Mouse (Mus musculus) hindbrain, embryonic 15.5 days (tissue): Measurements from ENCODE around the gene Kctd13. TPM values are rescaled to one million over a fixed set of nuclear protein-coding genes. Genes with fewer than 3 reads are reported as not detected.
A peak's percentile ranks its signal among the peaks of the same experiment; 100 is the strongest.
"Not testable (repeated sequence)": the region's sequence is repeated elsewhere in the genome, so short reads cannot be mapped to it uniquely, and the experiment has no call there.

Experiments
- ATAC-seq: fragments of 200-750 bp; cut with Nextera tagmentation; 2 replicates; pipeline ENCODE4 v1.8.0; 2017; ENCODE audit warnings: low read depth, moderate number of reproducible peaks, moderate TSS enrichment; ENCODE audit not compliant: low FRiP score
- H3K27ac ChIP-seq: fragments of 300-500 bp; sonication (generic); replicated peaks from 2 replicates; pipeline ENCODE4 v1.5.1; 2015; ENCODE audit warnings: mild to moderate bottlenecking, inconsistent platforms
- H3K27me3 ChIP-seq: fragments of 300-500 bp; sonication (generic); 2 replicates; pipeline ENCODE4 v1.6.1; 2015; ENCODE audit warnings: control low read depth, inconsistent platforms
- H3K36me3 ChIP-seq: fragments of 300-500 bp; sonication (generic); 2 replicates; pipeline ENCODE4 v1.6.1; 2015; ENCODE audit warnings: control low read depth, inconsistent platforms
- H3K4me1 ChIP-seq: fragments of 300-500 bp; sonication (generic); replicated peaks from 2 replicates; pipeline ENCODE4 v1.6.1; 2015; ENCODE audit warnings: control low read depth, inconsistent platforms
- H3K4me2 ChIP-seq: fragments of 300-500 bp; sonication (generic); 2 replicates; pipeline ENCODE4 v1.6.1; 2015; ENCODE audit warnings: moderate library complexity, mild to moderate bottlenecking, inconsistent platforms
- H3K4me3 ChIP-seq: fragments of 300-500 bp; sonication (generic); 2 replicates; pipeline ENCODE4 v1.5.1; 2015; ENCODE audit warnings: mild to moderate bottlenecking, inconsistent platforms
- H3K9ac ChIP-seq: fragments of 300-500 bp; sonication (generic); 2 replicates; pipeline ENCODE4 v1.6.1; 2015; ENCODE audit warnings: inconsistent platforms
- H3K9me3 ChIP-seq: fragments of 300-500 bp; sonication (generic); 2 replicates; pipeline ENCODE4 v1.6.1; 2016; ENCODE audit warnings: control low read depth, inconsistent platforms
- WGBS: fragments of 180-500 bp; shearing (Covaris S2); methylation state at CpG from one replicate; pipeline ENCODE4 v1.1.7; 2015; 5-methylcytosine and 5-hydroxymethylcytosine counted together
- polyA plus RNA-seq: library from polyadenylated mRNA; unstranded; fragments of >200 nt; fragmentation: Nextera tagmentation; extraction: Ambion mirVana; gene quantifications from 2 replicates; pipeline ENCODE4 v1.2.1, GENCODE M21; 2015

Gene Kctd13
- 118 and 130 TPM in 2 replicates for polyA plus RNA-seq

DNA sequence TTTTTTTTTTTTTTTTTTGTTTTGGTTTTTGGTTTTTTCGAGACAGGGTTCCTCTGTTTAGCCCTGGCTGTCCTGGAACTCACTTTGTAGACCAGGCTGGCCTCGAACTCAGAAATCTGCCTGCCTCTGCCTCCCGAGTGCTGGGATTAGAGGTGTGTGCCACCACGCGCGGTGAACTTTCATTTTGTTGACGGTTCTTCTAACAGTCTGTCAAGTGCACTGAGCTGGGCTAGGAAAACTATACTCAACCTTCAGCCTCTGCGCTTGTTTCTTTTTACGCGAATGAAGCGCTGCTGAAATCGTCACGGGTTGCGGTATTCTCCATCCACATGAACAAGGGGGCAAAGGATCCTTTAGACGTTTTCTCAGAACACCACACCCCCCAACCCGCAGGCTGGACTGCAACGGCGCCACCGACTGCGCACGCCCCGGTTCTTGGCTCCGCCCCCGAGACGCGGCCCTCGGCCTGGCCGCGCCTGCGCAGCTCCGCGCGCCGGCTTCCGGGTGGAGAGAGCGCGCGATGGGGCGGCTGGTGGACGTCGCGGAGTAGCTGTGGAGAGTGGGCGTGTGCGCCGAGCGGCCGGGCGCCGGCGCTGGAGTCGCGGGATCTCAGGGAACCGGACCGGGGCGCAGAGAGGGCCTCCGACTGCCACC lies at the start of gene Kctd13:
TSS of gene Kctd13 (plus strand) at position 496 of the 654 bp plus-strand sequence.
- ATAC-seq = peak; percentile 96
- Histone ChIP-seq H3K4me1 (peaks cover 12% of the 10 kb centered on the region), H3K9ac (peak within 1 kb of the TSS; percentile 57), H3K4me3 (peak within 1 kb of the TSS; percentile 66), H3K27me3 (no peaks in the 10 kb centered on the region), H3K9me3 (no peaks in the 10 kb centered on the region), H3K4me2 (peak within 1 kb of the TSS; percentile 88), H3K36me3 (0 out of 2 replicates have a peak, but pooled peaks cover 5% of the 10 kb centered on the region), H3K27ac (peak within 1 kb of the TSS; percentile 82)
- 4% methylated on average over 56 of the region's 56 CpGs for WGBS

DNA sequence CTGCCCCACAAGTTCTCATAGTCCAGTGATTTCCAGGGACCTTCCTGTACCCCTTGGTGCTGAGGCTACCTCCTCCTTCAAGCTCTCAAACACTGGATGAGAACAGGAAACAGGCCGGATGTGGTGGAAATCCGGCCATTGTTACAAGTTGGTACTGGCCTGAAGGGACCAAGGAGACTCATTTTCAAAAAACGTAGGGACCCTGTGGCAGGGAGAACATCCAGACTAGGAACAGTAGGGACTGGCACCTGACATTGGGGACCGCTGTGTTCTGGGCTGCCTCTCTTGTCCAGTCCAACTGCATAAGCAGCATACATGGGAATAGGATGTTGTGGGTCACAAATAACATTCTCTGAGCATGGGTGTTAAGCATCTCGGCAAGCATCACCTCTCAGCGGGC lies 47.6 kb upstream of the Kctd13 start:
- peaks cover 42% of the 10 kb centered on the region for H3K4me1 ChIP-seq
- no peaks in the 10 kb centered on the region for H3K9me3 ChIP-seq
- no peaks in the 10 kb centered on the region for H3K27me3 ChIP-seq
- no peak for ATAC-seq
- H3K27ac ChIP-seq = 0 out of 2 replicates have a peak overlapping the region, but pooled peaks have one; percentile 17
- 82% methylated on average over 6 of the region's 6 CpGs for WGBS
- H3K9ac ChIP-seq = no peak overlapping the region
- H3K4me3 ChIP-seq = no peak overlapping the region
- H3K4me2 ChIP-seq = peak overlapping the region; percentile 96
- H3K36me3 ChIP-seq = peaks cover 42% of the 10 kb centered on the region

DNA sequence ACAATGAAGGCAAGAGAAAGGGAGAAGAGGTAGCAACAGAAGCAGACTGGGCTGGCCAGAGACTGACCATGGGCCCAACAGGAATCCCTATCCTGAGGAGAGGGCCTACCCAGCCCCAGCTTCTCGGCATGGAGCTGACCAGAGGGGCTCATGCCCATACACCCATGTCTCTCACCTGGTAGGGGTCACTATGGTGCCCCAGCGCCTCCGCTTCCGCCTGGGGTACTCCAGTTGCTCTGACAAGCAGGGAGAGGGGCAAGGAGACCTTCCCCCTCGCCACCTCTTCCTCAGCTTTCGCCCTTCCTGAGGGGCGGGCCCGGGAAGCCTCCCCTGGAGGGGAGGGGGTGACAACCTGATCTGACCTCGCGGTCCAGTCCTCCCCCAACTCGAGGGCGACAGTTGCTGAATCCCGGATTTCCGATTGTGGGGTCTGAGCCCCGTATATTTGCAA lies 44.9 kb upstream of the Kctd13 start:
- peak overlapping the region; percentile 86 for H3K9ac ChIP-seq
- H3K4me2 ChIP-seq = peak overlapping the region; percentile 96
- H3K9me3 ChIP-seq = no peaks in the 10 kb centered on the region
- peaks cover 42% of the 10 kb centered on the region for H3K4me1 ChIP-seq
- ATAC-seq = no peak
- no peaks in the 10 kb centered on the region for H3K27me3 ChIP-seq
- H3K27ac ChIP-seq = peak overlapping the region; percentile 96
- 3% methylated on average over 15 of the region's 15 CpGs for WGBS
- H3K36me3 ChIP-seq = peaks cover 16% of the 10 kb centered on the region
- H3K4me3 ChIP-seq = peak overlapping the region; percentile 73

DNA sequence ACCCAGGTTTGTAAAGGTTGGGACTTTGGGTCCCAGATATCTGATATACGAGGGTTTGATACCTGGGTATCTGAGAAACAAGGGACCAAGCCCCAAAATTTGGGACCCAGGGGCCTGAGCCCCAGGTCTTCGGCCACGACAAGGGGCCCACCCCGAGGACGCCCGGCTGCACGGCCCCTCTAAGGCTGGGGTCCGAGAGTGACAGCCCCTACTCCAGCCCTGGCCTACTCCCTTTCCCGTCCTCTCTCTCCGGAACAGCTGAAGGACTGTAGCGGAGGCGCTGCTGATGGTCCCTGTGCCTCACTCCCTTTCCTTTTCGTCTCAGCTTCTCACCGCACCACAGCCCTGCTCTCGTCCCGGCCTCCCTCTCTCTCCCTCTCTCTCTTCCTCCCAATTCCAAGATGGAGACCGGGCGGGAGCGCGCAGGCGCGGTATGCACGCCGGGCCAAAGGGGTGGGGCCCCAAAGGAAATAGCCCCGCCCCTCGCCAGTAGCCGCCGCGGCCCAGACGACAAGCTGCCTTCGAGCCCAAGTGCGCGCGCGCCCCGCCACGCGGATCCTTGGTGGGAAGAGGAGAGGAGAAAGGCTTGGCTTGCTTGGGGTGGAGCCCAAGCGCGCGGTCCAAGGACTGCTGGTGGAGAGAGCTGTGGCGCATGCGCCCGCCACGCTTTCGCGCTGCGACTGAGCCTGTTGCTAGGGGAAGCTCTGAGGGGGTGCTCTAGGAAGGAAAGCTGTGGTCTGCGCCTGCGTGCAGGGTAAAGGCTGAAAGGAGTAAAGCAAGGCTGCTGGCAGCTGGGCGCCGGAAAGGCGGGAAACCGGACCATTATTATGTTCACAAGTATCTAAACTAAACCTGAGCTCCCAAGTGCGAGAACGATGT lies 44.2 kb upstream of the Kctd13 start, which contains the start of gene Taok2:
TSS of gene Taok2 (minus strand) at position 418 of the 879 bp plus-strand sequence.
- Histone ChIP-seq H3K9me3 (no peaks in the 10 kb centered on the region), H3K9ac (peak within 1 kb of the TSS; percentile 86), H3K27me3 (no peaks in the 10 kb centered on the region), H3K4me1 (peaks cover 42% of the 10 kb centered on the region), H3K27ac (peak within 1 kb of the TSS; percentile 96), H3K4me2 (peak within 1 kb of the TSS; percentile 96), H3K4me3 (peak within 1 kb of the TSS; percentile 73), H3K36me3 (peaks cover 8% of the 10 kb centered on the region)
- WGBS = under 1% methylated on average over 55 of the region's 56 CpGs
- peak; percentile 98 for ATAC-seq

DNA sequence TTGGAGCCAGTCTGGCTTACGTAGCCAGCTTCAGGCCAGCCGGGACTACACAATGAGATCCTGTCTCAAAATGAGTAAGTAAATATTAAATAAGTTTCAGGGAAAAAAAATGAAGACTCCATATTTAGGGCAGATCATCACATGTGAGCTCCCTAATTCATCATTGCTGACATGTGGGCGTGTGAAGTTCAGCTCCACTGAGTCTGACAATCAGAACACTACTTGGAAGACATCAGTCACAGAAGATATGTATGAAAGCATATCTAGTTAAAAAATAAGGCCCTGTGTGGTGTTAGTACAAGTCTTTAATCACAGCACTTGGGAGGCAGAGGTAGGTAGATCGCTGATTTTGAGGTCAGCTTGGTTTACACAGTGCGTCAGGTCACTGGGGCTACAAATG lies 41.4 kb upstream of the Kctd13 start:
- ATAC-seq = no peak
- WGBS = 83% methylated on average over 5 of the region's 5 CpGs

DNA sequence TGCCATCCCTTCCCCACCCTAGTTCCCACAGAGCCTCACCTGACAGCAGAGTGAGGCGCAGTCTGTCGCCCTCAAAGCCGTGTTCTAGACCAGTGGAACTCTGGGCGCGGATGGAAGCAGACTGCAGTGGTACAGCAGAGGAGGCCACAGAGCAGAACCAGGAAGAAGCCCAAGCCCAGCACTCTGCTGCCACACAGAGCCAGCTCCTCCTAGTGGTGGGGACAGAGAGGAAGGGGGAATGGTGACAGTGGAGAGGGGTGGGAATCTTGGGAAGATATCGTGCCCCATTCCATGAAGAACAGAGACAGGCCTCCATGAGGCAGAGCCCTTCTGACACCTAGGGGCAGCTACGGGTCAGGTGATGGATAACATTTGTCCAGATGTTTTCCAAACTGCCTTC lies 39.8 kb upstream of the Kctd13 start:
- H3K27me3 ChIP-seq = no peaks in the 10 kb centered on the region
- H3K4me3 ChIP-seq = no peak overlapping the region
- no peak for ATAC-seq
- no peaks in the 10 kb centered on the region for H3K36me3 ChIP-seq
- no peak overlapping the region for H3K9ac ChIP-seq
- H3K4me1 ChIP-seq = peaks cover 6% of the 10 kb centered on the region; the same call in 1 of the 2 replicates
- no peaks in the 10 kb centered on the region for H3K9me3 ChIP-seq
- 50% methylated on average over 7 of the region's 7 CpGs for WGBS
- no peak overlapping the region for H3K4me2 ChIP-seq
- no peak overlapping the region for H3K27ac ChIP-seq

More for the DNA sequence above, 41.4 kb upstream of the Kctd13 start:
- Histone ChIP-seq H3K36me3 (no peaks in the 10 kb centered on the region), H3K4me2 (no peak overlapping the region), H3K9me3 (no peaks in the 10 kb centered on the region), H3K27ac (no peak overlapping the region), H3K27me3 (no peaks in the 10 kb centered on the region), H3K4me1 (peaks cover 20% of the 10 kb centered on the region), H3K9ac (no peak overlapping the region), H3K4me3 (no peak overlapping the region)

DNA sequence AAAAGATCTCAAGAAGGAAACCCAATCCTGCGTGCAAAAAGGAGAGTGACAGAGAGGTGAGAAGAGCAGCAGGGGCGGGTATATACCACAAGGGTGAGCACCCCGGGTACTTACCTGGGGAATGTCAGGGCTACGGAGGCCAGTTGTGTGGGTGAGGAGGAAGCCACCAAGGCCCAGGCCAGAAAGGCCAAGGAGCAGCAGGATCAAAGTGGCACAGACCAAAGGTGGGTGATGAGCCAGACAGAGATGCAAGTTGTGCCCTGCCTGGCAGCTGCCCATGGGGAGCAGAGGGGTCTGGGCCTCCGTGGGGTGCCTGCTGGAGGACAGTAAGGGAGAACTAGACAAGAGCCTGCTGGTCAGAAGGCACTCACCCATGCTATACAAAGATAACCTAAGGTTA lies 31.8 kb upstream of the Kctd13 start:
- WGBS = 91% methylated on average over 5 of the region's 5 CpGs
- H3K9me3 ChIP-seq = no peaks in the 10 kb centered on the region
- no peak overlapping the region for H3K27ac ChIP-seq
- no peak overlapping the region for H3K4me3 ChIP-seq
- peaks cover 18% of the 10 kb centered on the region for H3K4me1 ChIP-seq
- H3K27me3 ChIP-seq = no peaks in the 10 kb centered on the region
- peak overlapping the region; percentile 58 for H3K4me2 ChIP-seq
- no peaks in the 10 kb centered on the region for H3K36me3 ChIP-seq
- no peak overlapping the region for H3K9ac ChIP-seq
- ATAC-seq = no peak

DNA sequence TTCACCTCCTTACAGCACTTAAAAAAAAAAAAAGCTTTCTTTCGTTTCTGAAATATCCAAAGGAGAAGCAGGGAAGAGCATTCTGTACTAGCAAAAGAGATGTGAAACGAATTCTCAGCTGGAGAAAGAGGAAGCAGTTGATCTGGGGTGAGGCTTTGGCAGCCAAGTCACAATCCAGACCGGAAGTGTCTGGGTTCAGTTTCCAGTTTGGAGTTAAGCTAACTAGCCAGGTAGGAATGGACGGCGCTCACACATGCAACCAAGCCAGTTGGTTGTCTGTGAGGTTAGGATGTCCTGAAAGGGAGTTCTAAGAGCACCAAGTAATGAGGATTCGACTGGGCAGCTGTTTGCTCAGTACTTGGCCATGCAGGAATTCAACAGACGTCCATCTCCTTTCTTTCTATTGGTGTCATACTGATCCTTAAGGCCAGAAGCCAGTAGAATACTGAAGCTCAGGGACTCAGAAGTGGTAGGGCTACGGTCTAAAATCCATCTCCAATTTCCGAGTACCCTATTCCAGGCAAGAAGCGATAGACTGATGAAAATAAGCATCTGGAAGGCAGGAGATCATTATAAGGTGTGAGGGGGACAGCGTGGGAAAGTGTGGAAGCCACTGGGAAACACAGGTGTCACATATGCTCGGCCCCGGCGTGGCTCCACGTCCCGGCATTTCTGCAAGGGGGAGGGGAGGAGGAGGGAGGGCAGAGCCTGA lies 31.1 kb upstream of the Kctd13 start:
- peaks cover 18% of the 10 kb centered on the region for H3K4me1 ChIP-seq
- peak overlapping the region; percentile 91 for H3K27ac ChIP-seq
- H3K9me3 ChIP-seq = no peaks in the 10 kb centered on the region
- no peaks in the 10 kb centered on the region for H3K36me3 ChIP-seq
- H3K4me2 ChIP-seq = peak overlapping the region; percentile 58
- no peaks in the 10 kb centered on the region for H3K27me3 ChIP-seq
- WGBS = 23% methylated on average over 16 of the region's 16 CpGs
- H3K9ac ChIP-seq = peak overlapping the region; percentile 64
- ATAC-seq = peak; percentile 50
- peak overlapping the region; percentile 61 for H3K4me3 ChIP-seq

DNA sequence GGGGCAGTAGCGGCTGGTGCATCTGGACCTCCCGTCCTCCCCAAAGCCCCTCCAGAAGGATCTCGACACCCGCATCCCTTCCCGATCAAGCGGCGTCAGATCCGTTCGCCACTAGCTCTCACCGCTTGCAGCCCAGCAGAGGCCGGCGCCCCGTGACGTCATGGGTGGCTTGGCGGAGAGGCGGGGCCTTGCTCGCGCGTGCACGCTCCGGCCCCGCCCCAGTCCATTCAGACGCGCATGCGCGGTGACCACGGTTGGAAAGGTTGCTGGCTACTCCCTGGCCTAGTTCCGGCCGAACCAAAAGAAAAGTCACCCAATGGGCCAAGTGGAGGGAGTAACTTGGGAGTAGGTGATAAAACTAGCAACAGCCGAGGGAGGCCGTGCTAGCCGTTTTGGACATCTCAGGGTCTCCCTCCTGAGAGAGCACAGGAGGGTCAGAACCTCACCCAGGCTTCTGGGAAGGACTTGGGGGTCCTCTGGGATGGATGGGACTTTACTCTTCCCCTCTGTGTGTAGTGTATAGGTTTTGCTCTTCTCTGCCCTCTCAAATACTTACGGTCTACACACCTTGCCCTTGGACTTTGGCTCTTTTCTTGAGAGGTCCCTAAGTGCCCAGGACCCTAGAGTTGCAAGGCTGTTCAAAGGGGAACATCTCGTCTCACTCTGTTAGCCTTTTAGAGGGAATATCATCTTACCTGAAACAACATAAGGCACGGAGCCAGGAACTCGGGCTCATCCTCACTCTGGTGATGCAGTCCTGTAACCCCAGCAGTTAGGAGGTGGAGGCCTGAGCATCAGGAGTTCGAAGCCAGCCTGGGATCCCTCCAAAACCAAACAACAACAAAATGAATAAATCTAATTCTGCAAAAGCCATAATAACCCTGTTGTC lies 30.3 kb upstream of the Kctd13 start:
- WGBS = 12% methylated on average over 37 of the region's 37 CpGs

DNA sequence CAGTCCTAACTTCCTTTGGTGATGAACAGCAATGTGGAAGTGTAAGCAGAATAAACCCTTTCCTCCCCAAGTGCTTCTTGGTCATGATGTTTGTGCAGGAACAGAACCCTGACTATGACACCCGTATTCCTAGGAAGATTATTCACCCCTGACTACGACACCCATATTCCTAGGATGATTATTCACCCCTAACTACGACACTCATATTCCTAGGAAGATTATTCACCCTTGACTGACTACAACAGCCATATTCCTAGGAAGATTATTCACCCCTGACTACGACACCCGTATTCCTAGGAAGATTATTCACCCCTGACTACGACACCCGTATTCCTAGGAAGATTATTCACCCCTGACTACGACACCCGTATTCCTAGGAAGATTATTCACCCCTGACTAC lies 28.9 kb upstream of the Kctd13 start:
- not testable (repeated sequence) for H3K9ac ChIP-seq, H3K9me3 ChIP-seq, H3K4me3 ChIP-seq, H3K27me3 ChIP-seq, H3K36me3 ChIP-seq, H3K4me2 ChIP-seq, ATAC-seq, H3K27ac ChIP-seq
- H3K4me1 ChIP-seq = peaks cover 18% of the 10 kb centered on the region
- 97% methylated on average over 7 of the region's 9 CpGs for WGBS

More for the DNA sequence above, 30.3 kb upstream of the Kctd13 start:
- H3K4me1 ChIP-seq = peaks cover 18% of the 10 kb centered on the region
- H3K4me2 ChIP-seq = peak overlapping the region; percentile 58
- H3K4me3 ChIP-seq = peak overlapping the region; percentile 61
- H3K9me3 ChIP-seq = no peaks in the 10 kb centered on the region
- H3K27ac ChIP-seq = peak overlapping the region; percentile 91
- peak overlapping the region; percentile 64 for H3K9ac ChIP-seq
- ATAC-seq = peak; percentile 96
- H3K36me3 ChIP-seq = no peaks in the 10 kb centered on the region
- no peaks in the 10 kb centered on the region for H3K27me3 ChIP-seq

DNA sequence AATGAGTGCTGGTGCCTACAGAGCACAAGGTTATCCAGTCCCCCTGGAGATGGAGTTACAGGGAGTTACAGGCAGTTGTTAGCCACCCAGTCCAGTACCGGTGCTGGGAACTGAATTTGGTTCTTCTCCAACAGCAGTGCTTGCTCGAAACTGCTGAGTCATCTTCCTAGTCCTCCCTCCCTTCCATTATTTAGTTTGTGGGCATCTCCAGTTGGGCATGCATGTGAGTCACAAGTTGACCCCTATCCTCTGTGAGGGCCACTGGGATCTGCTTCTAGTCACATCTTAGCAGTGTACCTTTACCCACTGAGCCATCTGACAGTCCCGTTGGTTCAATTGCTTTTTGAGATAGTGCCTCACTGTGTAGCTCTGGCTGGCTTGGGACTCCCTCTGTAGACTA lies 23.1 kb upstream of the Kctd13 start:
- Histone ChIP-seq H3K9ac (no peak overlapping the region), H3K36me3 (no peaks in the 10 kb centered on the region), H3K4me3 (no peak overlapping the region), H3K4me2 (no peak overlapping the region), H3K9me3 (no peaks in the 10 kb centered on the region), H3K27ac (no peak overlapping the region), H3K27me3 (no peaks in the 10 kb centered on the region), H3K4me1 (no peaks in the 10 kb centered on the region)
- no peak for ATAC-seq
- 83% methylated on average over 3 of the region's 3 CpGs for WGBS
